29 mouse cellular contexts compared by ENCODE assay signal in genomic region chr7:101403831-101404230, GRCm38 (mm10). TPM values are rescaled to one million over a fixed set of nuclear protein-coding genes. Genes with fewer than 3 reads are reported as not detected.
A peak's percentile ranks its signal among the peaks of the same experiment; 100 is the strongest.
DNase-seq lines count a peak whose midpoint lies in the region; ATAC-seq and TF ChIP-seq lines count a peak whose summit lies in the region.
"Had no signal": no experiment of that assay in that cellular context is flagged by ENCODE, and none has a peak within 500 bp of the region (broad histone marks: within the 10 kb centered on the region; RNA-seq: fewer than 3 reads in every experiment).

No protein-coding gene starts in this region.

- H3K4me2 ChIP-seq in heart, postnatal 0 days (ENCODE audit: low read depth, low read length): no peak overlapping the region
- no peak overlapping the region for H3K4me2 ChIP-seq in lung, postnatal 0 days (replicated peaks; ENCODE audit: low read depth, low read length)
- no peak overlapping the region for H3K4me2 ChIP-seq in stomach, postnatal 0 days (replicated peaks; ENCODE audit: low read depth)
- H3K4me2 ChIP-seq: embryonic facial prominence, embryonic 13.5 days; forebrain, embryonic 15.5 days; heart, embryonic 13.5 days; hindbrain, embryonic 15.5 days; limb, embryonic 12.5 days had no signal

- intact Hi-C loops in heart, postnatal 10 days (cut with DNase I): no loop called here
- intact Hi-C loops in left cerebral cortex, adult 2 months (cut with DNase I): no loop called here
- intact Hi-C loops in left cerebral cortex, postnatal 4 days (cut with DNase I): no loop called here

- no peak for TF ChIP-seq EP300 in heart, postnatal 0 days (IDR thresholded peaks at IDR 0.05; ENCODE audit: low read depth)
- no peak for TF ChIP-seq EP300 in lung, postnatal 0 days (IDR thresholded peaks at IDR 0.05)
- no peak for TF ChIP-seq EP300 in stomach, postnatal 0 days (optimal IDR thresholded peaks at IDR 0.05)

- H3K27ac ChIP-seq in heart, postnatal 0 days (ENCODE audit: low read depth): no peak overlapping the region
- no peak overlapping the region for H3K27ac ChIP-seq in left cerebral cortex, adult 2 months
- no peak overlapping the region for H3K27ac ChIP-seq in lung, postnatal 0 days (ENCODE audit: low read length)
- H3K27ac ChIP-seq in stomach, postnatal 0 days (replicated peaks): no peak overlapping the region
- H3K27ac ChIP-seq: embryonic facial prominence, embryonic 13.5 days; forebrain, embryonic 15.5 days; heart, embryonic 13.5 days; hindbrain, embryonic 15.5 days; limb, embryonic 12.5 days; macrophage had no signal

- no peak overlapping the region for H3K4me3 ChIP-seq in heart, postnatal 0 days (ENCODE audit: low read depth, low read length)
- no peak overlapping the region for H3K4me3 ChIP-seq in left cerebral cortex, adult 2 months
- H3K4me3 ChIP-seq in lung, postnatal 0 days (ENCODE audit: low read depth, low read length): no peak overlapping the region
- H3K4me3 ChIP-seq in stomach, postnatal 0 days (ENCODE audit: low read depth, low read length): no peak overlapping the region
- H3K4me3 ChIP-seq: embryonic facial prominence, embryonic 13.5 days; forebrain, embryonic 15.5 days; heart, embryonic 13.5 days; hindbrain, embryonic 15.5 days; limb, embryonic 12.5 days had no signal

- H3K36me3 ChIP-seq in heart, postnatal 0 days (replicated peaks; ENCODE audit: control insufficient read depth, insufficient read depth, low read length): peaks cover 75% of the 10 kb centered on the region
- H3K36me3 ChIP-seq in lung, postnatal 0 days (ENCODE audit: insufficient read depth, low read length): peaks cover 66% of the 10 kb centered on the region
- H3K36me3 ChIP-seq in stomach, postnatal 0 days (ENCODE audit: control insufficient read depth, insufficient read depth, low read length): peaks cover 48% of the 10 kb centered on the region
- H3K36me3 ChIP-seq: forebrain, embryonic 15.5 days; hindbrain, embryonic 15.5 days had no signal

- no peak for DNase-seq in heart, postnatal 0 days (ENCODE audit: low spot score)
- DNase-seq in heart, postnatal 10 days: no peak
- DNase-seq in left cerebral cortex, adult 2 months (ENCODE audit: extremely low spot score in 1 of 2, low spot score in 2 of 2): no peak
- DNase-seq in left cerebral cortex, postnatal 4 days: no peak
- DNase-seq in lung, postnatal 0 days (ENCODE audit: low spot score): no peak
- no peak for DNase-seq in lung, postnatal 4 days
- no peak for DNase-seq in stomach, postnatal 0 days (ENCODE audit: low spot score)
- no peak for DNase-seq in embryo, embryonic 9.5 days (ENCODE audit: extremely low spot score)
- DNase-seq: adrenal gland, adult 2 months; B cell, adult 2 months; cerebellum, adult 18-20 months; cerebellum, postnatal 14 days; gastrocnemius, postnatal 14 days; heart, adult 18-20 months; heart, postnatal 4 days; thymus, postnatal 36 days had no signal

- peak; percentile 44 for TF ChIP-seq CTCF in heart, postnatal 0 days (IDR thresholded peaks at IDR 0.05; ENCODE audit: low read depth)
- TF ChIP-seq CTCF in left cerebral cortex, adult 2 months (IDR thresholded peaks at IDR 0.05): peak; percentile 16
- peak; percentile 53 for TF ChIP-seq CTCF in lung, postnatal 0 days (IDR thresholded peaks at IDR 0.05)
- peak; percentile 55 for TF ChIP-seq CTCF in stomach, postnatal 0 days (IDR thresholded peaks at IDR 0.05; ENCODE audit: low read depth)

- no peaks in the 10 kb centered on the region for H3K27me3 ChIP-seq in heart, postnatal 0 days (ENCODE audit: control insufficient read depth, insufficient read depth, low read length)
- H3K27me3 ChIP-seq in lung, postnatal 0 days (replicated peaks; ENCODE audit: insufficient read depth, low read length): no peaks in the 10 kb centered on the region
- H3K27me3 ChIP-seq in stomach, postnatal 0 days (ENCODE audit: control insufficient read depth, insufficient read depth, low read length): no peaks in the 10 kb centered on the region
- H3K27me3 ChIP-seq: embryonic facial prominence, embryonic 13.5 days; forebrain, embryonic 15.5 days; heart, embryonic 13.5 days; hindbrain, embryonic 15.5 days; limb, embryonic 12.5 days had no signal

- 88% methylated on average over 5 of the region's 5 CpGs for WGBS in heart, postnatal 0 days
- 95% methylated on average over 5 of the region's 5 CpGs for WGBS in lung, postnatal 0 days
- WGBS in stomach, postnatal 0 days: 94% methylated on average over 5 of the region's 5 CpGs

- ATAC-seq in heart, postnatal 0 days (ENCODE audit: insufficient read depth, low read depth): no peak
- no peak for ATAC-seq in lung, postnatal 0 days
- ATAC-seq in stomach, postnatal 0 days (ENCODE audit: low FRiP score, low TSS enrichment): no peak
- ATAC-seq: forebrain, embryonic 15.5 days; intestine, embryonic 16.5 days; midbrain, embryonic 16.5 days had no signal

- H3K9ac ChIP-seq in heart, postnatal 0 days (replicated peaks; ENCODE audit: low read depth, low read length): no peak overlapping the region
- no peak overlapping the region for H3K9ac ChIP-seq in lung, postnatal 0 days (replicated peaks; ENCODE audit: low read depth)
- no peak overlapping the region for H3K9ac ChIP-seq in stomach, postnatal 0 days (ENCODE audit: low read length)
- H3K9ac ChIP-seq: embryonic facial prominence, embryonic 13.5 days; forebrain, embryonic 15.5 days; heart, embryonic 13.5 days; hindbrain, embryonic 15.5 days; limb, embryonic 12.5 days had no signal

- no peaks in the 10 kb centered on the region for H3K9me3 ChIP-seq in heart, postnatal 0 days (replicated peaks; ENCODE audit: control insufficient read depth, low read length)
- H3K9me3 ChIP-seq in lung, postnatal 0 days (ENCODE audit: low read length): no peaks in the 10 kb centered on the region
- no peaks in the 10 kb centered on the region for H3K9me3 ChIP-seq in stomach, postnatal 0 days (ENCODE audit: control insufficient read depth, low read length)
- H3K9me3 ChIP-seq: embryonic facial prominence, embryonic 13.5 days; forebrain, embryonic 15.5 days; heart, embryonic 13.5 days; hindbrain, embryonic 15.5 days; limb, embryonic 12.5 days had no signal

- H3K4me1 ChIP-seq in heart, postnatal 0 days (ENCODE audit: control insufficient read depth, insufficient read depth): peaks cover 25% of the 10 kb centered on the region
- no peaks in the 10 kb centered on the region for H3K4me1 ChIP-seq in lung, postnatal 0 days (ENCODE audit: insufficient read depth, low read depth, low read length)
- H3K4me1 ChIP-seq in stomach, postnatal 0 days (replicated peaks; ENCODE audit: control insufficient read depth, insufficient read depth): no peaks in the 10 kb centered on the region
- H3K4me1 ChIP-seq: embryonic facial prominence, embryonic 13.5 days; forebrain, embryonic 15.5 days; hindbrain, embryonic 15.5 days; limb, embryonic 12.5 days had no signal

RNA-seq across cellular contexts. Expression of gene Gm45837, which starts 6.9 kb away (rescaled TPM):
- total RNA-seq in heart, postnatal 0 days (2014; rRNA removed; ENCODE audit: low replicate concordance): 33.8 TPM in 1 of 2 replicates, not detected in the other
- 2.4 TPM in 1 of 2 replicates, not detected in the other for polyA plus RNA-seq in heart, postnatal 0 days (2015; fragmentation: Nextera tagmentation; extraction: Ambion mirVana)
- not detected for total RNA-seq in heart, postnatal 10 days (2021)
- 1 to 10 TPM; 1.6 to 3.4 TPM for total RNA-seq in left cerebral cortex, adult 2 months (2021)
- total RNA-seq in left cerebral cortex, postnatal 4 days (2021): 1 to 10 TPM in 1 of 2 experiments, not detected in 1; 6.6 TPM
- polyA plus RNA-seq in lung, postnatal 0 days (2015; fragmentation: Nextera tagmentation; extraction: Ambion mirVana): 4.0 and 4.2 TPM in 2 replicates
- polyA plus RNA-seq in stomach, postnatal 0 days (2015; fragmentation: Nextera tagmentation; extraction: Ambion mirVana): 0.24 TPM in 1 of 2 replicates, not detected in the other
- total RNA-seq: adrenal gland, adult 2 months; layer of hippocampus, postnatal 25 days; MEL had no signal
- polyA plus RNA-seq: forebrain, embryonic 15.5 days; heart, embryonic 13.5 days; hindbrain, embryonic 15.5 days; intestine, embryonic 16.5 days; kidney, embryonic 16.5 days; limb, embryonic 12.5 days; macrophage; neural tube, embryonic 14.5 days; spleen, adult 2 months had no signal

RNA-seq across cellular contexts. Expression of gene Pde2a, which starts 17.7 kb away (rescaled TPM):
- 4.7 and 35.2 TPM in 2 replicates for total RNA-seq in heart, postnatal 0 days (2014; rRNA removed; ENCODE audit: low replicate concordance)
- 19.3 and 22.1 TPM in 2 replicates for polyA plus RNA-seq in heart, postnatal 0 days (2015; fragmentation: Nextera tagmentation; extraction: Ambion mirVana)
- total RNA-seq in heart, postnatal 10 days (2021): 10 to 100 TPM; 65.2 to 70.1 TPM
- 100 to 1,000 TPM; 372 to 375 TPM for total RNA-seq in left cerebral cortex, adult 2 months (2021)
- 100 to 1,000 TPM; 173 to 179 TPM for total RNA-seq in left cerebral cortex, postnatal 4 days (2021)
- polyA plus RNA-seq in lung, postnatal 0 days (2015; fragmentation: Nextera tagmentation; extraction: Ambion mirVana): 3.2 and 4.3 TPM in 2 replicates
- 9.2 and 9.5 TPM in 2 replicates for polyA plus RNA-seq in stomach, postnatal 0 days (2015; fragmentation: Nextera tagmentation; extraction: Ambion mirVana)

RNA-seq across cellular contexts. Expression of gene Arap1, which starts 56.0 kb away (rescaled TPM):
- total RNA-seq in heart, postnatal 0 days (2014; rRNA removed; ENCODE audit: low replicate concordance): 36.2 and 101 TPM in 2 replicates
- 18.6 and 19.8 TPM in 2 replicates for polyA plus RNA-seq in heart, postnatal 0 days (2015; fragmentation: Nextera tagmentation; extraction: Ambion mirVana)
- total RNA-seq in heart, postnatal 10 days (2021): 10 to 100 TPM; 49.4 to 50.7 TPM
- total RNA-seq in left cerebral cortex, adult 2 months (2021): 10 to 100 TPM; 16.6 to 22.1 TPM
- 10 to 100 TPM; 21.1 to 21.9 TPM for total RNA-seq in left cerebral cortex, postnatal 4 days (2021)
- 105 and 110 TPM in 2 replicates for polyA plus RNA-seq in lung, postnatal 0 days (2015; fragmentation: Nextera tagmentation; extraction: Ambion mirVana)
- 37.2 and 44.7 TPM in 2 replicates for polyA plus RNA-seq in stomach, postnatal 0 days (2015; fragmentation: Nextera tagmentation; extraction: Ambion mirVana)
